Mouse (Mus musculus): ENCODE results near the gene Fahd2a.
A peak's percentile ranks its signal among the peaks of the same experiment; 100 is the strongest.

The Fahd2a gene

DNA sequence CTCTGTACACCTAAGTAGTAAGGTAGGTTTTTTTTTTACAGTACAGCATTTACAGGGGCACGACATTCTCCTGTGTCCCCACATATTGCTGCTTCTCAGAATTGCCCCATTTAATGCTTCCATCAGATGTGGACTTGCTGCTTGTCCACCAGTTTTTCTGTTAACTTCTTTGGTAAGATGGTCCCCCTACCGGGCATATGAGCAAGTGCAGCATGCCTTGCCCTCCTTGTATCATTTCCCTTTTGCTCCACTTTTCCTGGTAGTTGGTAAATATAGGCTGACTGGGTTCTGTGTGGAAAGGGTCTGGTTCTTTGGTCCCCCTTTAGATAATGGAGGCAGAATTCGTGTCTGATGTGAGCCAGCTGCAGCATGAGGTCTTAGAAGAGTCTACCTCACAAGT is 14.1 kb downstream of the Fahd2a start:
- DNase-seq, result peak; percentile 39

DNA sequence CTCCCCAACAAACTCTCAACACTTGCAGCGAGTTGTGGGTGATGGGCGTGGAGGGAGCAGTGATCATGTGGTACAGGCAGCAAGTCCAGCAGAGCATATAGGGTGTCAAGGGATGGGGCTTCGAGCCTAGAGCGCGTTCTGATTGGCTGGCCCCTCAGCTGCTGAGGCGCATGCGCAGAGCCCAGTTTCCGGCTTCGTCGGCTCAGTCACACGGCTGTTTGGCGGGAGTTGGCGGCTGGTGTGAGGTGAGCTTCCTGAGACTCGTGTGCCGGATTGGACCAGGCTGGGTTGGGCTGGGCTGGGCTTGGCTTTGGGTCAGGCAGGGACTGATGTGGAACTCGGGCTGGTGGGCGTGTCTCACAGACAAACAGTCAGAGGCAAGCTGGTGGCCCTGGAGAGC is 19.4 kb downstream of the Fahd2a start, which contains the start of gene Gpat2:
Gene Gpat2 (plus strand): TSS at position 223 of the 400 bp plus-strand sequence.
- no peak for DNase-seq

DNA sequence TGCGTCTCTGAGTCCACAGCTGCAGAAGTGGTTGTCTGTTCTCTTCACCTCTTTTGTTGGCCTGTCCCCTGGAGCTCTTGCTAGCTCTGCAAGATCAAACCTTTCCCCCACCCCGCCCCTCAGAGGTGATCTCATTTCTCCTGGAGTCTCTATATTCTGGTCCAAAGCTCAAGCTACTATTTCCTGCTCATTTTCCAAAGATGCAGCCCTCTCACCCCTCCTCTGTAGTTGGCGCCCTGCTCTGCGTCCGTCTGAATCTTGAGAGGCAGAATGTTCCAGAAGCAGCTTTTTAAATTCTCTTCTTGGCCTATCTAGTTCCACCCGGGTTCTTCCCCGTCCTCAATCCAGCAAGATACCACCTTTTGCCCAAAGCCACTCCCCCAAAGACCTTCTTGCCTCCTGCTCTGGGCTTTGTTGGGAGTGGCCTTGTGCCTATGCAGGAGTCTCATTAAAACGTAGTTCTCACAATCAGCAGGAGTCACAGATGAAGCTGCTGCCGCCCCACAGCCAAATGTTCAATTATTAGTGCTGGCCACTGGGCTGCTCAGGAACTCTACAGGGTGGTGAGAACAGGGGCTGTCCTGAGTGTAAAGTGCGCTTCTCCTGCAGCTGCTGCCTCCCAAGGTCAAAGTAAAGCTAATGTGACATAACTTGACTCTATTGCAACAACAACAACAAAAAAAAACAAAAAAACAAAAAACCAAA is 25.9 kb downstream of the Fahd2a start:
- DNase-seq, result no peak

DNA sequence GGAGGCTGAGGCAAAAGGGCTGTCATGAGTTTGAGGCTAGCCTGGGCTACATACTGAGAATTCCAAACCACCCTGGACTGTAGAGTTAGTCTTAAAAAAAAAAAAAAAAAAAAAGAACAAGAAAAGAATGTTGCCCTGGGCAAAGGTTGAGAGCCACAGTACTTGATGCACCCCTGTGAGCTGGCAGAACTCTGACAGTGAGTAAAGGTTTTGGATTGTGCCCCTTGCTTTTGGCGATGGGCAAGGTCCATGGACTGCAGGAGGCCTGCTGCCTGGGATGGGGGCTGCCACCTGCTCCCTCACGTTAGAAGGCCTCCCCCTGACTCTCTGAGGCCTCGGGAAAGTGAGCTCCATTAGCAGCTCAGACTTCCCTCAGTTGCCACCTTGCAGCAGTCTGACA is 27.7 kb downstream of the Fahd2a start:
- no peak for DNase-seq

DNA sequence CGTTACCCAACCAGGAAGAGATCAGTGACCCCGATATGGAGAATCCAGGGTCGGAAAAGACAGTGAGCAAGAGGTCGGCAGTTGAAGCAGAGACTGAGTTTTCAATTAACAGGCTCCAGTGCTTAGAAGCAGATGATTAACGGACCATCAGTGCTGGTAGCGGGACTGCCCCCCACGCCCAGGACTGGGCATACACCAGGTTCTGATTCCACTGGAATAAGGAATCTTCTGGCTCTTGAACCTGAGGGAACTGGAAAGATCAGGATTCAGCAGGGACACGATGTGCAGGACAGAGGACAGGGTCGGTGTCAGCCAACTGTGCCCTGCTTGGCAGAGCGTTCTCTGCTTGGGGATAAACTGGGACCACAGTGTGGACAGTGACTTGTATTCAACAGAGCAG is 28.6 kb downstream of the Fahd2a start:
- no peak for DNase-seq

DNA sequence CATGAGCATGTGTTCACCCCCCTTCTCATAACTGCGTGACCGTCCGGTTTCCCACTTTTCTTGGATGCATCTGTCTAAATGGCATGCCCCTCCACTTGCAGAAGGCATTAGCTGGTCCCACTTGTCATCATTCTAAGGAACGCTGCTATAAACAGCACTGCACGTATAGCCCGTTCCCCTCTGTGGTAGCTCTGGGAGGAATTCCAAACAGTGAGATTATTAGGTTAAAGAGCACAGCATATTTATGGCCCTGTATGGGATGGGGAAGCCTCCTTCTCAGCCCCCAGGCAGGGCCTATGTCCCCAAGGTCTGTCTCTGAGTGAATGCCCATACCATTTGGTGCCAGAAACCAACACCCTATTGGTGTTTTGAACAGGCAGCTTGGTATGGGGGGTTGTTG is 33.2 kb downstream of the Fahd2a start:
- DNase-seq, result no peak

DNA sequence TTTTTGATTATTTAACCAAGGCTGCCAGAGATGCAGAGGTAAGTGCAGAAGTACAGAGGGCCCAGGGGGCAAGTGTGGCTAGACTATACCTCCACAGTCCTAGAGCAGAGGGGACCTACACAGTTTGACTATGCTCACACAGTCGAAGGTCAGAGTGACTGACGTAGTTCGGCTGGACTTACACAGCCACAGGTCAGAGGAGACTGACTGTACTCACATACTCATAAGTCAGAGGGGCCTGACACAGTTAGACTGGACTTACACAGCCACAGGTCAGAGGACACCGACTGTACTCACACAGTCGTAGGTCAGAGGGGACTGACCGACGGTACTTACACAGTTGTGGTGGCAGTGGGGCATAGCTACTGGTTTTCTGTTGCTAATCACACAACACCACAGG is 45.6 kb downstream of the Fahd2a start:
- DNase-seq, result no peak

DNA sequence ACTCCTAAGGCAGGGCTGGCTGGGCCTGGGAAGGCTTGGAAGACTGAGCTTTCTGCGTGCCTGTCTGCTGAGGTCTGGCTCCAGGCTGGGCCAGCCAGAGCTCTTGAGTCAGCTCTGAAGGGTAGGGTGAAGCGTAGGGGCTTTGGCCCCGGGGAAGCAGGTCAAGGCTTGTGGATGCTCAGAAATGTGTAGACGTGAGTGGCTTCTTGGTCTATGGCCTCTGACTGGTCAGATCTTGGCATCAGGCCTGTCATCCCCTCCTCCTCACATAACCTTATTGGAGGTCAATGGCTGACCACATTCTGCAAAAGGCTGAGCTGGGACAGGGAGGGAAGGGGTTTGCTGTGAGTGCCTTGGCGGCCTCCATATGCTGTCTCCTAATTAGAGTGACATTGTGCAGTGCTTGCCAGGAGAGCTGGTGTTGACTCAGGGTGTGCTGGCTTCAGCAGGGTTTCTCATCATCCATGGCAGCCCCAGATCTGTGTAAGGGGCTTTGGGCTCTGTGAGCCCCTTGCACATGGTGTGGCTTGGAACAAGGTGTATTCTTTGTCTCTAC is 49.7 kb downstream of the Fahd2a start:
- DNase-seq, result no peak

DNA sequence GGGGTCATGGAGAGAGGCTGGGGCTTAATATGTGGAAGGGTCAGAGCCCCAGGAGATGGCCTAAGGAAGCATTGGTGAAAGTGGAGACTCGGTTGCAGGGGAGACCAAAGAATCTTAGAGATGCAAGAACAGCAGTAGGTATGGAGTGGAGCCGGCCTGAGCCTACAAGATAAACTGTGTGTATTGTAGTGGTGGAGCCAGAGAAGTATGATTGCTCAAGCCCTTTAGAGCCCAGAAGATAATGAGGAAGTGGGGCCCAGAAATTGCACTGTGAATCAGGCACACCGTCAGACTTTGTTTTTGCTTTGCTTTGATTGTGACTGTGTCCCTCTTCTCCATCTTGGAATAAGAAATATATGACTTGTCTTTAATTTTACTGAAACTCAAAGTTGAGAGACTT is 53.0 kb downstream of the Fahd2a start:
- no peak for DNase-seq

DNA sequence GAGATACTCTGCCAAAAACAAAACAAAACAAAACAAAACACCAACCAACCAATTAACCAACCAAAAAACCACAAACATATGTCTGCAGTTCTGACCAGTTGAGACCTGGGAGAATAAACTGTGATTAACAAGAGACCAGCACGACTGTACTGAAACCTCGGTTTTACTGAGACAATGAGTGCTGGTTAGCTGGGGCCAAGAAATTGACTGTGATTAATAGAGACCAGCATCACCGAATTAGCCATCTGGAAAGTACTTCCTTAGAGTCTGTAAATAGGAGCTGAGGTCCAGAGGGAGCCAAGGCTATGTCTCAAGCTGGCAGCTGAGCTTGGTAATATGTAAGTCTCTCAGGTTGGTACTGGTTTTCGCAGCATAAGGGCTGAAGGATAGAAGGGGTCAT is 53.5 kb downstream of the Fahd2a start:
- no peak for DNase-seq

DNA sequence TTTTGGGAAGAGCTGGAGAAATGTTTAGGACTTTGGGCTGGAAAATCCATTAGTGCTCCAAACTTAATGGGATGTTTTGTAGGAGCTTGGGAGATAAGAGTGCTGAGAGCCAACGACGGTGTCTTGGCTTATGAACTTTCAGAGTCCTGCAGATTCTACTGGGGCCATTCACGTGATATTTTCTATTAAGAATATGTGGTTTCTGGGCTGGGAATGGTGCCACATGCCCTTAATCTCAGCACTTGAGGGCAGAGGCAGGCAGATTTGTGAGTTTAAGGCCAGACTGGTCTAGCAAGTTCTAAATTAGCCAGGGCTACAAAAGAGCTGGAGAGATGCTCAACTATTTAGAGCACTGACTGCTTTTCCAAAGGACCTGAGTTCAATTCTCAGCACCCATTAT is 54.0 kb downstream of the Fahd2a start:
- no peak for DNase-seq

DNA sequence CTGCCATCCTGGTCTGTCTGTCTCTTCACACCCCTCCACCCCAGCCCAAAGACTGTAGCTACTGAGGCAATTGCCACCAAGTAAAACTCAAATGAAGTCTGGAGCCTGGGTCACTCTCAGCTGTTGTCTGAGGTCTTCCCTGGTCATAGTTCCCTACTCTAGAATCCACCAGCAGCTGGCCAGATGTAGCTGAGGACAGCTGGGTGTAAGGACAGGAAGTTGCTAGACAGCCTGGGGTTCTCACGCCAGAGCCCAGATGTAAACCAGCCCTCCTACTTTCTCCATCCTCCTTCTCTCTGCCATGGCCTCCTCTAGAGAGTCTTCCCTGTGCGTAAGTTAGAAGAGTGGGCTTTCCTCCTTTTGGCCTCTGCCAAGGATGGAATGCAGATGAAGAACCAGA is 56.8 kb downstream of the Fahd2a start:
- no peak for DNase-seq

Measured in lung, postnatal 14 days (tissue).